Mouse (Mus musculus): ENCODE measurements around the gene Zmiz1. TPM values are rescaled to one million over a fixed set of nuclear protein-coding genes. Genes with fewer than 3 reads are reported as not detected.
A peak's percentile ranks its signal among the peaks of the same experiment; 100 is the strongest.

Gene Zmiz1
- polyA plus RNA-seq, 1 experiment from 2014 or later = 31.3 TPM

- Histone ChIP-seq H3K4me2 (ENCODE audit: low read length) (0 out of 2 replicates have a peak overlapping the region, but pooled peaks have one; percentile 15), H3K27me3 (ENCODE audit: control insufficient read depth, insufficient read depth, low read length) (no peaks in the 10 kb centered on the region), H3K27ac (replicated peaks in 1 of 2; ENCODE audit: control insufficient read depth in 1 of 2, insufficient read depth in 1 of 2, low read depth in 2 of 2, low read length in 2 of 2) (peak overlapping the region; percentile 12 to 59; a peak in 3 of 4 replicates), H3K9ac (ENCODE audit: low read length) (peak overlapping the region; percentile 55), H3K9me3 (ENCODE audit: control insufficient read depth, low read length) (no peaks in the 10 kb centered on the region), H3K36me3 (ENCODE audit: control insufficient read depth, insufficient read depth, low read length) (peaks cover 13% of the 10 kb centered on the region), H3K4me3 (ENCODE audit: control insufficient read depth in 1 of 2, insufficient read depth in 1 of 2, low read depth in 1 of 2, low read length in 2 of 2) (no peak overlapping the region), H3K4me1 (ENCODE audit: control insufficient read depth in 2 of 2, insufficient read depth in 2 of 2, low read length in 2 of 2) (peaks cover 48 to 87% of the 10 kb centered on the region in 2 experiments)
- WGBS = 53% methylated on average over 10 of the region's 10 CpGs
- no peak for ATAC-seq (ENCODE audit: insufficient number of reproducible peaks, insufficient read depth, low FRiP score, low read depth)
Observed at GRCm38 (mm10) chr14:25611815-25612698, 153.1 kb downstream of the Zmiz1 start.

GRCm38 (mm10) chr14:25613942-25614575 is 155.1 kb downstream of the Zmiz1 start:
- Histone ChIP-seq H3K4me2 (ENCODE audit: low read length) (no peak overlapping the region), H3K4me1 (ENCODE audit: control insufficient read depth in 2 of 2, insufficient read depth in 2 of 2, low read length in 2 of 2) (peaks cover 43 to 80% of the 10 kb centered on the region in 2 experiments), H3K9ac (ENCODE audit: low read length) (no peak overlapping the region), H3K36me3 (ENCODE audit: control insufficient read depth, insufficient read depth, low read length) (peaks cover 29% of the 10 kb centered on the region), H3K4me3 (ENCODE audit: control insufficient read depth in 1 of 2, insufficient read depth in 1 of 2, low read depth in 1 of 2, low read length in 2 of 2) (no peak overlapping the region), H3K27me3 (ENCODE audit: control insufficient read depth, insufficient read depth, low read length) (no peaks in the 10 kb centered on the region), H3K27ac (replicated peaks in 1 of 2; ENCODE audit: control insufficient read depth in 1 of 2, insufficient read depth in 1 of 2, low read depth in 2 of 2, low read length in 2 of 2) (no peak overlapping the region), H3K9me3 (ENCODE audit: control insufficient read depth, low read length) (no peaks in the 10 kb centered on the region)
- no peak for ATAC-seq (ENCODE audit: insufficient number of reproducible peaks, insufficient read depth, low FRiP score, low read depth)
- 81% methylated on average over 8 of the region's 8 CpGs for WGBS

GRCm38 (mm10) chr14:25614684-25615083 is 155.7 kb downstream of the Zmiz1 start:
- H3K4me1 ChIP-seq (ENCODE audit: control insufficient read depth in 2 of 2, insufficient read depth in 2 of 2, low read length in 2 of 2) = peaks cover 40 to 75% of the 10 kb centered on the region in 2 experiments
- H3K4me3 ChIP-seq (ENCODE audit: control insufficient read depth in 1 of 2, insufficient read depth in 1 of 2, low read depth in 1 of 2, low read length in 2 of 2) = no peak overlapping the region
- no peak overlapping the region for H3K9ac ChIP-seq (ENCODE audit: low read length)
- no peaks in the 10 kb centered on the region for H3K27me3 ChIP-seq (ENCODE audit: control insufficient read depth, insufficient read depth, low read length)
- H3K9me3 ChIP-seq (ENCODE audit: control insufficient read depth, low read length) = no peaks in the 10 kb centered on the region
- ATAC-seq (ENCODE audit: insufficient number of reproducible peaks, insufficient read depth, low FRiP score, low read depth) = no peak
- H3K27ac ChIP-seq (replicated peaks in 1 of 2; ENCODE audit: control insufficient read depth in 1 of 2, insufficient read depth in 1 of 2, low read depth in 2 of 2, low read length in 2 of 2) = no peak overlapping the region
- no peak overlapping the region for H3K4me2 ChIP-seq (ENCODE audit: low read length)
- 54% methylated on average over 5 of the region's 5 CpGs for WGBS
- peaks cover 35% of the 10 kb centered on the region for H3K36me3 ChIP-seq (ENCODE audit: control insufficient read depth, insufficient read depth, low read length)

GRCm38 (mm10) chr14:25615602-25616001 is 156.6 kb downstream of the Zmiz1 start:
- 86% methylated on average over 8 of the region's 8 CpGs for WGBS
- H3K27ac ChIP-seq (replicated peaks in 1 of 2; ENCODE audit: control insufficient read depth in 1 of 2, insufficient read depth in 1 of 2, low read depth in 2 of 2, low read length in 2 of 2) = 0 out of 4 replicates have a peak overlapping the region, but pooled peaks of 1 of the 2 experiments have one; percentile 14
- H3K4me3 ChIP-seq (ENCODE audit: control insufficient read depth in 1 of 2, insufficient read depth in 1 of 2, low read depth in 1 of 2, low read length in 2 of 2) = no peak overlapping the region
- no peak overlapping the region for H3K4me2 ChIP-seq (ENCODE audit: low read length)
- H3K9ac ChIP-seq (ENCODE audit: low read length) = peak overlapping the region; percentile 7; the same call in 1 of the 2 replicates
- ATAC-seq (ENCODE audit: insufficient number of reproducible peaks, insufficient read depth, low FRiP score, low read depth) = no peak
- H3K36me3 ChIP-seq (ENCODE audit: control insufficient read depth, insufficient read depth, low read length) = peaks cover 35% of the 10 kb centered on the region
- no peaks in the 10 kb centered on the region for H3K27me3 ChIP-seq (ENCODE audit: control insufficient read depth, insufficient read depth, low read length)
- H3K9me3 ChIP-seq (ENCODE audit: control insufficient read depth, low read length) = no peaks in the 10 kb centered on the region
- H3K4me1 ChIP-seq (ENCODE audit: control insufficient read depth in 2 of 2, insufficient read depth in 2 of 2, low read length in 2 of 2) = peaks cover 33 to 73% of the 10 kb centered on the region in 2 experiments

- 74% methylated on average over 15 of the region's 15 CpGs for WGBS
Observed at GRCm38 (mm10) chr14:25616009-25616723, 157.2 kb downstream of the Zmiz1 start.

GRCm38 (mm10) chr14:25617264-25617663 is 158.3 kb downstream of the Zmiz1 start:
- no peak for ATAC-seq (ENCODE audit: insufficient number of reproducible peaks, insufficient read depth, low FRiP score, low read depth)
- Histone ChIP-seq H3K4me3 (ENCODE audit: control insufficient read depth in 1 of 2, insufficient read depth in 1 of 2, low read depth in 1 of 2, low read length in 2 of 2) (no peak overlapping the region), H3K4me2 (ENCODE audit: low read length) (no peak overlapping the region), H3K36me3 (ENCODE audit: control insufficient read depth, insufficient read depth, low read length) (peaks cover 32% of the 10 kb centered on the region), H3K4me1 (ENCODE audit: control insufficient read depth in 2 of 2, insufficient read depth in 2 of 2, low read length in 2 of 2) (peaks cover 21 to 64% of the 10 kb centered on the region in 2 experiments), H3K27ac (replicated peaks in 1 of 2; ENCODE audit: control insufficient read depth in 1 of 2, insufficient read depth in 1 of 2, low read depth in 2 of 2, low read length in 2 of 2) (no peak overlapping the region), H3K9ac (ENCODE audit: low read length) (no peak overlapping the region), H3K27me3 (ENCODE audit: control insufficient read depth, insufficient read depth, low read length) (no peaks in the 10 kb centered on the region), H3K9me3 (ENCODE audit: control insufficient read depth, low read length) (no peaks in the 10 kb centered on the region)
- WGBS = 38% methylated on average over 4 of the region's 4 CpGs

More at GRCm38 (mm10) chr14:25616009-25616723, 157.2 kb downstream of the Zmiz1 start:
- peak overlapping the region; percentile 7; the same call in 1 of the 2 replicates for H3K9ac ChIP-seq (ENCODE audit: low read length)
- ATAC-seq (ENCODE audit: insufficient number of reproducible peaks, insufficient read depth, low FRiP score, low read depth) = no peak
- no peaks in the 10 kb centered on the region for H3K27me3 ChIP-seq (ENCODE audit: control insufficient read depth, insufficient read depth, low read length)
- H3K36me3 ChIP-seq (ENCODE audit: control insufficient read depth, insufficient read depth, low read length) = peaks cover 35% of the 10 kb centered on the region
- H3K27ac ChIP-seq (replicated peaks in 1 of 2; ENCODE audit: control insufficient read depth in 1 of 2, insufficient read depth in 1 of 2, low read depth in 2 of 2, low read length in 2 of 2) = no peak overlapping the region
- no peaks in the 10 kb centered on the region for H3K9me3 ChIP-seq (ENCODE audit: control insufficient read depth, low read length)
- H3K4me1 ChIP-seq (ENCODE audit: control insufficient read depth in 2 of 2, insufficient read depth in 2 of 2, low read length in 2 of 2) = peaks cover 30 to 73% of the 10 kb centered on the region in 2 experiments
- H3K4me3 ChIP-seq (ENCODE audit: control insufficient read depth in 1 of 2, insufficient read depth in 1 of 2, low read depth in 1 of 2, low read length in 2 of 2) = no peak overlapping the region
- no peak overlapping the region for H3K4me2 ChIP-seq (ENCODE audit: low read length)

- no peak for ATAC-seq (ENCODE audit: insufficient number of reproducible peaks, insufficient read depth, low FRiP score, low read depth)
- Histone ChIP-seq H3K9ac (ENCODE audit: low read length) (no peak overlapping the region), H3K27ac (replicated peaks in 1 of 2; ENCODE audit: control insufficient read depth in 1 of 2, insufficient read depth in 1 of 2, low read depth in 2 of 2, low read length in 2 of 2) (no peak overlapping the region), H3K9me3 (ENCODE audit: control insufficient read depth, low read length) (no peaks in the 10 kb centered on the region), H3K27me3 (ENCODE audit: control insufficient read depth, insufficient read depth, low read length) (no peaks in the 10 kb centered on the region), H3K36me3 (ENCODE audit: control insufficient read depth, insufficient read depth, low read length) (peaks cover 42% of the 10 kb centered on the region), H3K4me3 (ENCODE audit: control insufficient read depth in 1 of 2, insufficient read depth in 1 of 2, low read depth in 1 of 2, low read length in 2 of 2) (no peak overlapping the region), H3K4me1 (ENCODE audit: control insufficient read depth in 2 of 2, insufficient read depth in 2 of 2, low read length in 2 of 2) (peaks cover 25 to 61% of the 10 kb centered on the region in 2 experiments), H3K4me2 (ENCODE audit: low read length) (no peak overlapping the region)
- WGBS = 82% methylated on average over 4 of the region's 4 CpGs
Observed at GRCm38 (mm10) chr14:25619066-25619762, 160.2 kb downstream of the Zmiz1 start.
